Mouse (Mus musculus) limb, embryonic 12.5 days (tissue): ENCODE data around the gene Impg1. TPM values are rescaled to one million over a fixed set of nuclear protein-coding genes. Genes with fewer than 3 reads are reported as not detected.
"Not testable (repeated sequence)": the region's sequence is repeated elsewhere in the genome, so short reads cannot be mapped to it uniquely, and the experiment has no call there.

ENCODE experiments used
- ATAC-seq: fragments of 200-750 bp; cut with Nextera tagmentation; 2 replicates; pipeline ENCODE4 v1.8.0; 2017; ENCODE audit warnings: low read depth, moderate TSS enrichment; ENCODE audit not compliant: insufficient number of reproducible peaks, insufficient read depth, low FRiP score, low TSS enrichment
- H3K27ac ChIP-seq: fragments of 300-500 bp; sonication (generic); 2 replicates; pipeline ENCODE4 v1.5.1; 2016; ENCODE audit warnings: mild to moderate bottlenecking, moderate library complexity
- H3K27me3 ChIP-seq: fragments of 300-500 bp; sonication (generic); 2 replicates; pipeline ENCODE4 v1.6.1; 2016; ENCODE audit warnings: mild to moderate bottlenecking, moderate library complexity
- H3K36me3 ChIP-seq: fragments of 300-500 bp; sonication (generic); 2 replicates; pipeline ENCODE4 v1.6.1; 2016; ENCODE audit warnings: mild to moderate bottlenecking, moderate library complexity
- H3K4me1 ChIP-seq: fragments of 300-500 bp; sonication (generic); replicated peaks from 2 replicates; pipeline ENCODE4 v1.6.1; 2016
- H3K4me2 ChIP-seq: fragments of 300-500 bp; sonication (generic); 2 replicates; pipeline ENCODE4 v1.6.1; 2016; ENCODE audit warnings: mild to moderate bottlenecking, moderate library complexity
- H3K4me3 ChIP-seq: fragments of 300-500 bp; sonication (generic); replicated peaks from 2 replicates; pipeline ENCODE4 v1.5.1; 2016; ENCODE audit warnings: mild to moderate bottlenecking
- H3K9ac ChIP-seq: fragments of 300-500 bp; sonication (generic); replicated peaks from 2 replicates; pipeline ENCODE4 v1.6.1; 2016; ENCODE audit warnings: mild to moderate bottlenecking, moderate library complexity
- H3K9me3 ChIP-seq: fragments of 300-500 bp; sonication (generic); 2 replicates; pipeline ENCODE4 v1.6.1; 2016; ENCODE audit warnings: mild to moderate bottlenecking, moderate library complexity
- WGBS: fragments of 180-500 bp; shearing (Covaris S2); methylation state at CpG from one replicate; pipeline ENCODE4 v1.1.7; 2016; 5-methylcytosine and 5-hydroxymethylcytosine counted together
- polyA plus RNA-seq: library from polyadenylated mRNA; unstranded; fragments of >200 nt; fragmentation: Nextera tagmentation; extraction: Ambion mirVana; gene quantifications from 2 replicates; pipeline ENCODE4 v1.2.1, GENCODE M21; 2016

The Impg1 gene
- polyA plus RNA-seq, 1 experiment from 2014 or later, result not detected

- Histone ChIP-seq H3K9ac (no peak overlapping the region), H3K9me3 (no peaks in the 10 kb centered on the region), H3K4me3 (no peak overlapping the region), H3K4me2 (no peak overlapping the region), H3K36me3 (no peaks in the 10 kb centered on the region), H3K27me3 (no peaks in the 10 kb centered on the region), H3K27ac (no peak overlapping the region), H3K4me1 (no peaks in the 10 kb centered on the region)
- ATAC-seq, result no peak
- 88% methylated on average over 6 of the region's 6 CpGs for WGBS
Measured at GRCm38 (mm10) chr9:80342520-80342919, 122.8 kb downstream of the Impg1 start.

DNA sequence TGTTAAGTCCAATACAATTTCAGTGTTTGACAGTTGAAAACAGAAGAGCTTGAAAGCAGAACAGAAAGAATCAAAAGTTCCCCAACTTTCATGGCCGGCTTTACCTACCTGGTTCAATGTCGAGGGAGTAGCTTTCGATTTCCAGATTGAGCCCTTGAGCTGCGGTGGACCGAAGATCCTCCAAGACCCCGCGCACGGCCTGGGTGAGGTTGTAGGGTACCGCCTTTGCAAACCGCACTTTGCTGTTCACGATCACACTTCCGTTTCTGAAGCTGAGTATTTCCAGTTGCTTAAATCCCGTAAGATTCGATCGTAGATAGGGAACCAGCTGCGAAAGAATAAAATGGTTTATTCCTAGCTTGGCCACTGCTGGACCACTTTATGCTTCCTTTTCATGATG, 123.5 kb downstream of the Impg1 start:
- Histone ChIP-seq H3K4me3 (no peak overlapping the region), H3K27me3 (no peaks in the 10 kb centered on the region), H3K4me2 (no peak overlapping the region), H3K9me3 (no peaks in the 10 kb centered on the region), H3K4me1 (no peaks in the 10 kb centered on the region), H3K27ac (no peak overlapping the region), H3K36me3 (no peaks in the 10 kb centered on the region), H3K9ac (no peak overlapping the region)
- ATAC-seq, result no peak
- WGBS, result 96% methylated on average over 16 of the region's 16 CpGs

- no peak for ATAC-seq
- no peaks in the 10 kb centered on the region for H3K36me3 ChIP-seq
- H3K4me1 ChIP-seq, result no peaks in the 10 kb centered on the region
- no peaks in the 10 kb centered on the region for H3K27me3 ChIP-seq
- no peak overlapping the region for H3K4me3 ChIP-seq
- H3K27ac ChIP-seq, result no peak overlapping the region
- H3K9ac ChIP-seq, result no peak overlapping the region
- H3K4me2 ChIP-seq, result no peak overlapping the region
- no peaks in the 10 kb centered on the region for H3K9me3 ChIP-seq
- WGBS, result 41% methylated on average over 1 of the region's 1 CpGs
Measured at GRCm38 (mm10) chr9:80340927-80341326, 124.4 kb downstream of the Impg1 start.

DNA sequence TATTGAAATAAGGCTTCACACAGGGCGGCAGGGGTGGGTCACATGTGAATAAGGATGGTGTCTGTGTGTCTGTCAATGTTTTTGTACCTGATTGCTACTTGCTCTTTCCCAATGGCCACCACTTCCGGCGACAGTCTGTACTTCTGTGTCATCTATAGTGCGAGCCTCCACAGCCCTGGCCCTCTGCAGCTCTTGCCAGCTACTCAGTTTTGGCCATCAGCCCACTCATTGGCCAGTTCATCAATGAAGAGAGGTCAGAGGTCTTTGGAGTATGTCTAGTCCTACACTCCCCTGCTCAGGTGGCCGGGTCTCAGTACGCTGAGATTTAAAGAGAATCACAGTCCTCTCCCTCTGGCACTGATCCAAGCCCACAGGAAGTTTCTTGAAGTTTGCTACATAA, 127.3 kb downstream of the Impg1 start:
- ATAC-seq, result no peak
- Histone ChIP-seq H3K4me2 (no peak overlapping the region), H3K27me3 (peaks cover 5% of the 10 kb centered on the region; the same call in 1 of the 2 replicates), H3K9me3 (no peaks in the 10 kb centered on the region), H3K4me3 (no peak overlapping the region), H3K36me3 (no peaks in the 10 kb centered on the region), H3K4me1 (no peaks in the 10 kb centered on the region), H3K9ac (no peak overlapping the region), H3K27ac (no peak overlapping the region)
- WGBS, result 84% methylated on average over 6 of the region's 6 CpGs

- WGBS, result 65% methylated on average over 13 of the region's 13 CpGs
- no peak for ATAC-seq
Measured at GRCm38 (mm10) chr9:80335660-80336357, 129.5 kb downstream of the Impg1 start.

GRCm38 (mm10) chr9:80333998-80334605, 131.2 kb downstream of the Impg1 start:
- no peak for ATAC-seq
- H3K9ac ChIP-seq, result no peak overlapping the region
- no peak overlapping the region for H3K4me3 ChIP-seq
- no peak overlapping the region for H3K4me2 ChIP-seq
- H3K36me3 ChIP-seq, result no peaks in the 10 kb centered on the region
- H3K4me1 ChIP-seq, result peaks cover 7% of the 10 kb centered on the region; the same call in 1 of the 2 replicates
- WGBS, result 71% methylated on average over 14 of the region's 14 CpGs
- H3K9me3 ChIP-seq, result no peaks in the 10 kb centered on the region
- peaks cover 5% of the 10 kb centered on the region; the same call in 1 of the 2 replicates for H3K27me3 ChIP-seq
- no peak overlapping the region for H3K27ac ChIP-seq

More at GRCm38 (mm10) chr9:80335660-80336357, 129.5 kb downstream of the Impg1 start:
- Histone ChIP-seq H3K9me3 (no peaks in the 10 kb centered on the region), H3K9ac (no peak overlapping the region), H3K4me3 (no peak overlapping the region), H3K36me3 (no peaks in the 10 kb centered on the region), H3K4me2 (no peak overlapping the region), H3K4me1 (peaks cover 7% of the 10 kb centered on the region; the same call in 1 of the 2 replicates), H3K27ac (no peak overlapping the region), H3K27me3 (peaks cover 5% of the 10 kb centered on the region; the same call in 1 of the 2 replicates)

GRCm38 (mm10) chr9:80333466-80333865, 131.8 kb downstream of the Impg1 start:
- 39% methylated on average over 8 of the region's 8 CpGs for WGBS
- no peak overlapping the region for H3K27ac ChIP-seq
- no peaks in the 10 kb centered on the region for H3K36me3 ChIP-seq
- ATAC-seq, result no peak
- H3K27me3 ChIP-seq, result peaks cover 5% of the 10 kb centered on the region; the same call in 1 of the 2 replicates
- H3K9me3 ChIP-seq, result no peaks in the 10 kb centered on the region
- no peak overlapping the region for H3K4me2 ChIP-seq
- no peak overlapping the region for H3K4me3 ChIP-seq
- peaks cover 7% of the 10 kb centered on the region; the same call in 1 of the 2 replicates for H3K4me1 ChIP-seq
- no peak overlapping the region for H3K9ac ChIP-seq

DNA sequence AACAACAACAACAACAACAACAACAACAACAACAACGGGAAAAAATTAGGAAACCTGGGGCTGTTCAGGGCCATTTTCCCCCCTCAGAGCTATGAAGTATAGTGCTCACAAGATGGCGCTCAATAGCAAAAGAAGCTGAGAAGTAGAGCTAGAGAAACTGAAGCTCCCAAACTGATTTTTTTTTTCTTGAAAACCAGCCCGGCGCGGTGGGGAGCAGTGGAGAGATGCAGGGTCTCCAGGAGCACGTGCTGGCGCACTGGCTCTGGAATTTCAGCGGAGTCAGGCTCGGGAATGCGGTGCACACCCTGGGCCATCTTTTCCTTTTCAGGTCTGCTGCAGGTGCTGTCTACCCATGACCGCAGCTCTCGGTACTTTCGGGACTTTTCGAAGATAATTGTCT, 133.1 kb downstream of the Impg1 start:
- WGBS, result 24% methylated on average over 14 of the region's 14 CpGs
- no peaks in the 10 kb centered on the region for H3K9me3 ChIP-seq
- no peak overlapping the region for H3K9ac ChIP-seq
- peak; percentile 66 for ATAC-seq
- peak overlapping the region; percentile 52 for H3K4me2 ChIP-seq
- peaks cover 7% of the 10 kb centered on the region; the same call in 1 of the 2 replicates for H3K4me1 ChIP-seq
- H3K36me3 ChIP-seq, result no peaks in the 10 kb centered on the region
- no peak overlapping the region for H3K27ac ChIP-seq
- peaks cover 5% of the 10 kb centered on the region; the same call in 1 of the 2 replicates for H3K27me3 ChIP-seq
- no peak overlapping the region for H3K4me3 ChIP-seq

GRCm38 (mm10) chr9:80321051-80321887, 144.0 kb downstream of the Impg1 start:
- WGBS, result 94% methylated on average over 2 of the region's 2 CpGs
- not testable (repeated sequence) for H3K27ac ChIP-seq, H3K9me3 ChIP-seq, ATAC-seq, H3K36me3 ChIP-seq, H3K4me1 ChIP-seq, H3K4me2 ChIP-seq, H3K4me3 ChIP-seq, H3K27me3 ChIP-seq, H3K9ac ChIP-seq

GRCm38 (mm10) chr9:80318027-80318426, 147.3 kb downstream of the Impg1 start:
- Histone ChIP-seq H3K27me3 (no peaks in the 10 kb centered on the region), H3K4me3 (no peak overlapping the region), H3K36me3 (no peaks in the 10 kb centered on the region), H3K27ac (no peak overlapping the region), H3K9me3 (no peaks in the 10 kb centered on the region), H3K4me1 (no peaks in the 10 kb centered on the region), H3K4me2 (no peak overlapping the region), H3K9ac (no peak overlapping the region)
- ATAC-seq, result no peak
- WGBS, result 87% methylated on average over 6 of the region's 6 CpGs

DNA sequence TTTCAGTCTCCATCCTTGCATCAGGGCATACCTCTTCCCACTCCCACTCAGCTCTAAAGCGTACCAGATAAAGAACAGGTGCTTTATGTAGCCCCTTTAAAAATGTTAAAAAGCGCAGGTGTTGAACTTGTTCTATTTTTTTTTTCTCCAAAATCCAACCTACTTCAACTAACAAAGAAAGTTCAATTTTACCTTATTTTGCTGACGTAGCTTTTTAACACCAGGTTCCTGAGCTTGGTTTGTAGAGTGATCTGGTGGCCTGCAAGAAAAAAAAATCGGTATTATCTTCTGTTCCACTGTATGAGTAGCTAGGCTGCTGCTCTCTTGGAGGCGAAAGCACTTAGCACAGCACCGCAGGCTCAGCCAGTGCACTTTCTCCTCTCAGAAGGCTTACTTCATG, 149.4 kb downstream of the Impg1 start:
- no peak overlapping the region for H3K9ac ChIP-seq
- no peak overlapping the region for H3K4me2 ChIP-seq
- no peaks in the 10 kb centered on the region for H3K4me1 ChIP-seq
- no peak overlapping the region for H3K27ac ChIP-seq
- H3K4me3 ChIP-seq, result no peak overlapping the region
- no peaks in the 10 kb centered on the region for H3K36me3 ChIP-seq
- no peaks in the 10 kb centered on the region for H3K9me3 ChIP-seq
- no peaks in the 10 kb centered on the region for H3K27me3 ChIP-seq
- WGBS, result 86% methylated on average over 6 of the region's 6 CpGs
- ATAC-seq, result no peak
